Mouse (Mus musculus) yolk sac, embryonic 10.5 days (tissue): ENCODE measurements at regions not wholly inside any gene's neighbourhood (a gene's known extent, or its start where the extent isn't known, plus 50 kb on each side); places are given as distances from the start of the nearest gene placed in this dataset.

Source experiments
- DNase-seq: peaks from one replicate; pipeline ENCODE4 v3.0.0-alpha.2; 2017; ENCODE audit warnings: low spot score

DNA sequence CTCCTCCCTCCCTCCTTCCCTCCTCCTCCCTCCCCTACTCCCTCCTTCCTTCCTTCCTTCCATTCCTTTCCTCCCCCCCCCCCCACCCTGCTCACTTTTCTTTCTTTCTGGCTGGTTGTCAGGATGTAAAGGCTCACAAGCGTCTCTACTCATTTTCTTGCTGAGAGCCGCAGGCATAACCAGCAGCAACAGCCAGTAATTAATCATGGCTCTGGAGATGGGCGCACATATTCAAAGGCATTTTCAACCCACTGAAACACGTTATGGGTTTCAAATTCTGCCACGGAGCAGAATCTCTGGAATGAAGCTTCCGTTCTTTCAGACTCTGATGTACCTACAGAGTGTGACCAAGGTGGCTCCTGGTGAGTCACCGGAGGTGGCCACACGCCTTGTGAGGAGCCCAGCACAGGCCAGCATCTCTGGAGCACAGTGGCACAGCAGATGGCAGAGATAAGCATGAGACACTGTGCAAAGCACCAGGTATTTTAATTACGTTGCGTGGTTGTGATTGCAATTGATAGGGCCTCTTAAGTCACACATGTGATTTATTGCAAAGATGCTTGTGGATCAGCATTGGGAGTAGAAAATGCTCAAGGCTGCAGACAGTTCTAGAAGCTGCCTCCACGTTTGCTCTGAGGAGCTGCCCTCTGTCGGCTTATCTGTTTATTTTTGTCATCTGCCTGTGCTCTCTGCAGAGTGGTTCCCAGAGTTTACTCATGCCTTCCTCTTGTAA, 236.0 kb downstream of the Mtx2 start:
- DNase-seq = no peak

DNA sequence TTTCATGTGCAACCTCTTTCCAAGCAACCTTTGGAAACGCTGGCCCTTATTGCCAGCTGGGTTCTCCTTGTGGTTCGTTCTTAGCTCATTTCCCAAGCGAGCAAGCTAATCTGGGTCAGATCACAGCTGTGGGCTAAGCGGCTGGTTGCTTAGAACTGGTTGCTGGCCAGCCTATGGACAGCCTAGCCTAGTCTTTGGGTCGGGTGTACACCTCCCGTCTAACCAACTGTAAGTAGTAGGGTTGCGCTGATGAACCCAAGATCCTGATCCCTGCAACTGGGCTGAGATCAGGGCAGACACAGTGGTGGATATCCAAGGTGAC, 236.5 kb downstream of the Mtx2 start:
- DNase-seq = no peak

- DNase-seq = no peak
These were observed 239.0 kb downstream of the Mtx2 start for GRCm38 (mm10) chr2:75064406-75065115.

DNA sequence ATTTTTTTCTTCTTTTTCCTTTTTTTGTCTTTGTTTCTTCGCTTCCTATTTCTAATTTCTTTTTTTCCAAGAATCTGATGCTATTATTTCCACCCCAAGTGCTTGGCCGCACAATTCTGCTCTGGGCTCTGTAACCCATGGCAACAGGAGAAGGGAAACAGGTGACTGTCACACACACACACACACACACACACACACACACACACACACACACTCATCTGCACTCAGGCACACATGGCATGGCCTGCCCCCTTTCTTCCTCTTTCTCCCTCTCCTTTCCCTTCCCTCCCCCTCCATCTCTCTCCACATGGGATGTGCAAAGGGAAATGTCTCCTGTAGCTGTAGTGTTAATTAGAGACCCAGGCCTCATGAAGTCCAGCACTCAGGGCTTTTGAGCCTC, 239.7 kb downstream of the Mtx2 start:
- no peak for DNase-seq

DNA sequence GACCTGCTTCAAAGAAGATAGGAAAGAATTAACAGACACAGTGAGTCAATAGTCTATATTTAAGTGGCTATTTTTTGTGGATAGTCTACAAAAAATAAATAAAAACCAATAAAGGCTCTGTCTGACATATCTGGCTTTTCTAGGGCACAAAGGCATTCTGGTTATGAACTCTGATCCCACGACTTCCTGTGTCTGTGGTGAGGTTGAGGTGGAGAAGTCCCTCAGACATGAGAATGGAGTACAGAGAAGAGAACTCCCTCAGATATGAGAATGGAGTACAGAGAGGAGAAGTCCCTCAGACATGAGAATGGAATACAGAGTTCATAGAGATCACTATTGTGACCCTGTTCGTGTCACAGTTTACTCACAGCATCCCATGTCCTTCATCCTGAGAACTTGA, 243.7 kb downstream of the Mtx2 start:
- no peak for DNase-seq

GRCm38 (mm10) chr2:75072021-75072420, 246.4 kb downstream of the Mtx2 start:
- no peak for DNase-seq

DNA sequence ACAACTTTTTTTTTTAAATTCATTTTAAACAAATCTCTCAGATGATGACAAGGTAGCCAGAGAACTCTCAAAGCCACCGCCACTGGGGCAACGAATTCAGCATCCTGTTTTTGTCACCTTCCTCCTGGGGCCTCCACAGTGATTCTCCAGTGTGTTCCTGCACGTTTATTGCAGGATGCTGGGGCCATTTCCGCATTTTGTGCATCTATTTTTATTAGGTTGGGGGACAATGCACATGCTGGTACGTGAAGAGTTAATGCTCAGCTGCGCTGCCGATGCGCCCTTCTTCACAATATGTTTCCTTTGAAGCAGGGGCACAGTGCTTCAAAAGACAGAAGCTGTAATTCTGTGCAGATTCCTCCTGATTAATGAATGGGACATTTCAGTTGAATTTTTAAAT, 246.9 kb downstream of the Mtx2 start:
- DNase-seq = no peak

DNA sequence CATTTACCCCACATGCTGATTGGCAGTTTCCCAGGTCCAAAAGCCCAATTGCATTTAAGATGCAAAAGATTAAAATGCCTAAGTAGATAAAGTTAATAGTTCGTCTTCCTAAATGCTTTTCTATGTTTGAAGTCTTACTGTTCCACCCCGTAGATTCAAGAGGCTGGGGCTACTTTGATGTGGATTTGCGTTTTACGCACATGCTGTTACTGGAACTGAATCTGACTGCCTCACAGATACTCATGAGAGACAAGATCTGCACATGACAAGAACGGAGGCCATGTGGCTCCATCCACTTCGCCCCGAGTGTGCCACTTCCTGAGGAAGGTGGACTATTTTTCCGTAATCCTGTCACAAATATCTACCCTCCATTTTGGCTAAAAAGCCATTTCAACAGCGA, 247.6 kb downstream of the Mtx2 start:
- no peak for DNase-seq

- DNase-seq = no peak
These were observed 261.6 kb downstream of the Mtx2 start for GRCm38 (mm10) chr2:75087164-75087563.

DNA sequence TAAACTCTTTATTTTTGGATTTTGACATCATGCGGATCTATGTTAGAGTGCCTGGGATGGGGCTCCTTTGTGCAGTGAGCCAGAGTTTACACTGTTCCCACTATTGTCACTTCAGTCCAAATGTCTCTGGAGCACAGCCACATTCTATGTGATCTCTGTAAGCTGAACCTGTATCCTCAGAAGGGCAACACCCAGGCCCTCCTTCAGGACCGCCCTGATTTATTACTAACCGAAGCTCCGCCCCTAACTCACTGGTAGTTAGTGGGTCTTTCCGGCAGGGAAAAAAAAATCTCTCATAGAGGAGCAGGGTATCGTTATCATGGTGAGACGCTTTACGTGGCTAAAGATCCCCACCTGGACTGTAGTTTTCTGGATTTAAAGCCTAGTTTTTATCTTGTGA, 263.6 kb downstream of the Mtx2 start:
- DNase-seq = no peak

- no peak for DNase-seq
These were observed 264.0 kb downstream of the Mtx2 start for GRCm38 (mm10) chr2:75089616-75090015.

- no peak for DNase-seq
These were observed 264.8 kb downstream of the Mtx2 start for GRCm38 (mm10) chr2:75090439-75090838.

GRCm38 (mm10) chr2:75101501-75101900, 275.9 kb downstream of the Mtx2 start:
- peak; percentile 11 for DNase-seq

- no peak for DNase-seq
These were observed 287.1 kb downstream of the Mtx2 start for GRCm38 (mm10) chr2:75112751-75113150.

DNA sequence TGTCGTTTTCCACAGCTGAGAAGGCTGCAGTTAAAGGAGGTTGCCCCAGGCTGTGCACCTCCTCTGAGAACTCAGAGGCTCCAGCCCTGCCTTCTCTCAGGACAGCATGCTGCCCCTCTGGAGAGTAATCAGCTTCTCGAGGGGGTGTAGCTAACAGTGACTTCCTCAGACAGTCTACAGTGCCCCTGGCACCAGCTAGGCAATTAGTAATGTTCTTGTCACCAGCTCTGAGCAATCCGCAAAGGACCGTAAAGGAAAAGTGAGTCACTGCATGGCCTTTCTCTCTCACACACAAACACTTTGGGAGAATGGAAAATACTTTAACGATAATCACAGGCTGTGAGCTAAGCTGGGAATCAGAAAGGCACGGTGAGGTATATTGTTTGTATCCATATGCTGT, 288.8 kb downstream of the Mtx2 start:
- no peak for DNase-seq

DNA sequence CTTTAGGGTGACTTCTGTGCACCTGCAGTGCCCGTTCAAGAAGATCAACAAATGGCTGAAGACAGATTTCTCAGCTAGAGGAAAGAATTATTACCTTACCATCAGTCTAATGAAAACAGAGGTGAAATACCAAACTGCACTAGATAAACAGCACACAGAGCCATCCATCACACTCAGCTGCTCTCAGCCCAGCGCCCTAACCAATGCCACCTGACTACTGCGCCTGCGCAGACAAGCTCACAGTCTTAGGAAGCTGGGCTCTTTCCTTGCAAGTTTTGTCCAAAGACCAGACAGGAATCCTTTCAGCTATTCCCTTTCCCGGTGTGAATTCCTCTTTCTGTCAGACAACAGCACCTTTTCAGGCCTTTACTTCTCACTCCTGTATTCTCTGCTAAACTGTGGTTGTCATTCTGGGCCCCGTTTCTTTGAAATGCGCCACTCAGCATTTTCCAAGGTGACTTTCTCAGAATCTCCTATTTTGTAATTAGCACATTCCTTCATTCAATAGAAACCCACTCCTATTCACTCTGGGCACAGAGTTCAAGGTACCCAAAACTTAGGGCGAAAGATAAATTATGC, 292.8 kb downstream of the Mtx2 start:
- DNase-seq = no peak

DNA sequence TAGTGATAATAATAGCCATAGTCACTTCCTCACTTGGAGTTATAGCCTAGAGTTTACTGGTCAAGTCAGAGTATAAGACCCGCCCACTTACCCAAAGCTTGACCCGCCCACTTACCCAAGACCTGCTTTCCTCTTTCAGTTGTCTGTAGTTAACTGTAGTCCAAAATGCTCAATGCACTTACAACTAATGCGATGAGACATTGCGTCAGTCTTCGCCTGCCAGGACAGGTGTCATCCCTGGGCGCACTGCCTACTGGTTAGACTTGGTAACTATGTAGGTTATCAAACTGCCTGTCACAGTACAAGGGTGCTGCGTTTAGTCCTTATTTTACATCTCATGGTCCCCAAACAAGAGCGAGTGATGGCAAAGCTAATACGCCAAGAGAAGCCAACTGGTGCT, 294.0 kb downstream of the Mtx2 start:
- DNase-seq = no peak

- DNase-seq = no peak
These were observed 307.9 kb downstream of the Mtx2 start for GRCm38 (mm10) chr2:75133298-75134080.

- no peak for DNase-seq
These were observed 311.0 kb downstream of the Mtx2 start for GRCm38 (mm10) chr2:75136618-75137017.

DNA sequence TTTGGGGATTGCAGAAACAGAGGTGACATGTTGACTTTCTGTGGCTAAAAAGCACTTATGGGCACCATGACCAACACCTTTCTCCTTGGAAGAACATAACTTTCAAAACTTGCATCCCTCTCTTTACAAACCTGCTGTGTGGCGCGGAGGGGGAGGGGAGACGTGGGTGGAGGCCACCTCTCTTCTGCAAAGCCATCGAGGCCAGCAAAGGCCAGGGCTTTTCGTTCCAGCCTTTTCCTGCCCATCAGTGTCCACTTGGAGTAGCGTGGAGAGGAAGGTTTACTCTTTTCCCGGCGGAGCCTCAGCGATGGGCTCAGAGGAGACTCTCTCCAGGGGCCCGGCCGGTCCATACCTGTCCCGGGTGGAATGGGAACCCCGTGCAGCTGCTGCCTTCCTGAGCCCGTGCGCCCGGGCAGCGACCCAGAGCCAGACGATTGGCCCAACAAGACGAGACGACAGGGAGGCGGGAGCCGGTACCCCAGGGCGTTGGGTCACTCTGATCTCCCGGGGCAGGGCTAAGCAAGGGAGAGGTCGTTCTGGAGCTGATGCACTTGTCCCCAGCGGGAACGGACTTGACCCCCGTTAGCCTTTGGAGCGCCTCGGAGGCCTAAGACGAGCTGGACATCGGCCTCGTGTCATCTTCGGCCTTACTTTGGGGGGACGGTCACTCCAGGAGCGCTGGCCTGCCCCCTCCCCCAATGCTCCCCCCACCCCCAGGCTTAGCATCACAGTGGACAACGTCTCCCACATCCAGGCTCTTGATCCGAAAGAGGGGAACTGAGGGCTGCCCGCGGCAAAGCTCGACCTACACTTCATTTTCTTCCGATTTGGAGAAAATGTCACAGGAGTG, 311.8 kb downstream of the Mtx2 start:
- peak; percentile 16 for DNase-seq

- DNase-seq = peak; percentile 16
These were observed 312.6 kb downstream of the Mtx2 start for GRCm38 (mm10) chr2:75137983-75138745.
